Mouse (Mus musculus): Measurements from ENCODE around the gene Tiam1. TPM values are rescaled to one million over a fixed set of nuclear protein-coding genes. Genes with fewer than 3 reads are reported as not detected.
A peak's percentile ranks its signal among the peaks of the same experiment; 100 is the strongest.

Tiam1 gene
- polyA plus RNA-seq, 1 experiment: not detected

DNA sequence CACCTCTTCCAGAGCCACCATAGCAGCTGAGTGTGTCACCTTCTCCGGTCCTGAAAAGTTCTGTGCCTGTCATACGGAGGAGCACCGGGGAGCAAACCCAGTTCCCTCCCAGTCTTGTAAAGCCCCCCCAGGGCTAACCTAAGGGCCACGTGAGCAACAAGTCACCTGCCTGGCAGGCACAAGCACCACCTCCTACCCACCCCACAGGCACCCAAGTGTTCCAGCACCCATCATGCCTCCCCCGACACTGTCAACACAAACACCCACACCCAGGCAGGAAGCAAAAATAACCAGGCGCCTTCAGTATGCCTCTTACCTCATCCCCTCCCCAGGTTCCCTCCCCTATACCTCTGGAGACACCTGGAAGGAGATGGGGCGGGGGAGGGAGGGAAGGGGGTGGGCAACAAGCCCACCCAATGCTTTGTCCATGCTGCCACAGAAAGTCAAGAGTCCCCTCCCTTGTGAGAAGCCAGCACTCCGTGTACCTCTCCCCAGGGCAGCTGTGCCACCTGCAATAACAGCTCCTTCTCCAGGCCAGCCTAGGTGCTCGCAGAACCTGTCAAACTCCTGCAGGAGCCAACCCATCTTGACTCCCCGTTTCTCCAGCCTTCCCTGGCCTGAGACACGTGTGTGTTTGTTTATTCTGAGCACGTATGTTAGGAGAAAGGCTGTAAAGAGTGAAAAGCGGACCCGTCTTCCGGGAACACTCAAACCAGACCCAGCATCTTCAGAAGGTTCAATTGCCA is 38.7 kb downstream of the Tiam1 start:
- TF ChIP-seq CTCF (IDR thresholded peaks at IDR 0.05; ENCODE audit: insufficient read depth, low read depth, low read length) (no peak), POLR2A (IDR thresholded peaks at IDR 0.05; ENCODE audit: insufficient read depth, low read depth, low read length) (no peak)
- H3K27ac ChIP-seq (ENCODE audit: insufficient read depth, low read depth, low read length): peak overlapping the region; percentile 43
- WGBS: 54% methylated on average over 15 of the region's 15 CpGs
- peaks cover 31% of the 10 kb centered on the region for H3K4me1 ChIP-seq (ENCODE audit: control insufficient read depth, insufficient read depth, low read length)
- no peak overlapping the region for H3K4me3 ChIP-seq (ENCODE audit: insufficient read depth, low read depth, low read length)

DNA sequence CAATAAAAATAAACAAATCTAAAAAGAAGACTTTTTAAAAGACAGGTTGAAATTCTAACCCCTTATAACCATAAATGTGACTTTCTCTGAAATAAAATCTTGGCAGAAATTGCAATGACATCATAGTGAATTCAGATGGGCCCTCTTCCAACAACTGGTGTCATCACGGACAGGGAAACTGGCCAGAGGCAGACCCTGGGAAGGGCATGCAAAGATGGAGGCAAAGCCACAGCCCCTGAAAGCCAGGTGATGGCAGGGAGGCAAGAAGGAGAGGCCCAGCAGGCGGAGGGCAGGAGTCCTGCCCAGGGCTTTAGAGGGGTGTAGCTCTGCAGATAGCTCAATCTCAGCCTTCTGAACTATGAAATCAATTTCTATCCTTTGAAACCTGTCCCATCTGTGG is 39.8 kb downstream of the Tiam1 start:
- no peak overlapping the region for H3K27ac ChIP-seq (ENCODE audit: insufficient read depth, low read depth, low read length)
- peaks cover 38% of the 10 kb centered on the region for H3K4me1 ChIP-seq (ENCODE audit: control insufficient read depth, insufficient read depth, low read length)
- TF ChIP-seq CTCF (IDR thresholded peaks at IDR 0.05; ENCODE audit: insufficient read depth, low read depth, low read length) (no peak), POLR2A (IDR thresholded peaks at IDR 0.05; ENCODE audit: insufficient read depth, low read depth, low read length) (no peak)
- 83% methylated on average over 2 of the region's 2 CpGs for WGBS
- no peak overlapping the region for H3K4me3 ChIP-seq (ENCODE audit: insufficient read depth, low read depth, low read length)

DNA sequence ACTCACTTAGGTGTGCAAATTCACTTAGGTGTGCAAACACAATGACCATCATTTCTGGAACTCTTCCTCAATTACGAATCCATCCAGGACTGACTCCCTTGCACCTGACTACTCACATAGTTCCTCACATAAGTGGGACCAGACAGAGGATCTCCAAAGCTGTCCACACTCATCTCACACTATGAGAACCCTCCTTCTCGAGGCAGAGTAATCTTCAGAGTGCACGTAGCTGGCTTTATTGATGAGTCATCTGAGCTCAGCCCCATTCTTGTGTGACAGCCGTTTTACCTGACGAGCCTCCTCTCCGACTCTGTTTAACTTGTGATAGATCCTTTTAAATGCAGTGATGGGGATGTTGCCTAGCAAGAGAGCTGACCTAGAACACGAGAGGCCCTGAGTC is 41.0 kb downstream of the Tiam1 start:
- no peak overlapping the region for H3K27ac ChIP-seq (ENCODE audit: insufficient read depth, low read depth, low read length)
- TF ChIP-seq CTCF (IDR thresholded peaks at IDR 0.05; ENCODE audit: insufficient read depth, low read depth, low read length) (no peak), POLR2A (IDR thresholded peaks at IDR 0.05; ENCODE audit: insufficient read depth, low read depth, low read length) (no peak)
- H3K4me3 ChIP-seq (ENCODE audit: insufficient read depth, low read depth, low read length): no peak overlapping the region
- WGBS: 65% methylated on average over 7 of the region's 7 CpGs
- H3K4me1 ChIP-seq (ENCODE audit: control insufficient read depth, insufficient read depth, low read length): peaks cover 42% of the 10 kb centered on the region

DNA sequence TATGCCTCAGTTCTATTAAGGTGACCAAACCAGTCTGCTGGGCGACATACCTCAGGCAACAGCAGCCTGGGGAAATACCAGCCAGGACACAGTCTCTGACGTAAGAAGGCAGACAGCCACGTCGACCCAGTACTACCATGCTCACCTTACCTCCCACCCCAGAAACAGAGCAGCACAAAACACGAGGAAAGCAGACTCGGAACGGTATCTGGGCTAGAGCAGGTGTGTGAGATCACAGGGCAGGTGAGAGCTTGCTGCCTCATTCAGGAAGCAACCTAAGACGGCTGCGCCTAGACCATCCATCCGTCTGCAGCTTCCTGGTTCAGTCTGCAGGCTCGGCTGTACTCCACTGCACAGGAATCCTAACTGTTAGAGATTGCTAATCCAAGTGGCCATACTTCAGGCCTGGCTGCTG is 45.4 kb downstream of the Tiam1 start:
- H3K4me1 ChIP-seq (ENCODE audit: control insufficient read depth, insufficient read depth, low read length): peaks cover 33% of the 10 kb centered on the region
- H3K4me3 ChIP-seq (ENCODE audit: insufficient read depth, low read depth, low read length): no peak overlapping the region
- H3K27ac ChIP-seq (ENCODE audit: insufficient read depth, low read depth, low read length): no peak overlapping the region
- TF ChIP-seq POLR2A (IDR thresholded peaks at IDR 0.05; ENCODE audit: insufficient read depth, low read depth, low read length) (no peak), CTCF (IDR thresholded peaks at IDR 0.05; ENCODE audit: insufficient read depth, low read depth, low read length) (no peak)
- 94% methylated on average over 11 of the region's 11 CpGs for WGBS

DNA sequence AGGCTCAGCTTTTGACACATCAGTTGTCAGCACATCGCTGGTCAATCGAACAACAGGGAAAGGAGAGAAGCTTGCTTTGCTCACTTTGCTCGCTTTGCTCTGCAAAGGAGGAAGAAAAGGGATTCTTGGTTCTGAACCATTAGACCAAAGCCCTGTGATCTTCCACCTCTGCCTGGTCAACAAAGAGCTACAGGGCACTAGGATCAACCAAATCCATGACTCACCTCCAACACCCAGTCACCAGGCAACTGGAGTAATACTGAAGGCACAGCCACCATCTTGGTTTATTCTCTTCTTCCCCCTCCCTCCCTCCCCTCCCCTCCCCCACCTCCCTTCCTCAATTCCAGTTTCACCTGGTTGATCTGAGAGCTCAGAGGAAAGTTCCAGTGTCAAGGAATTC is 45.8 kb downstream of the Tiam1 start:
- 96% methylated on average over 3 of the region's 3 CpGs for WGBS
- Histone ChIP-seq H3K27ac (ENCODE audit: insufficient read depth, low read depth, low read length) (no peak overlapping the region), H3K4me3 (ENCODE audit: insufficient read depth, low read depth, low read length) (no peak overlapping the region), H3K4me1 (ENCODE audit: control insufficient read depth, insufficient read depth, low read length) (peaks cover 35% of the 10 kb centered on the region)
- TF ChIP-seq POLR2A (IDR thresholded peaks at IDR 0.05; ENCODE audit: insufficient read depth, low read depth, low read length) (no peak), CTCF (IDR thresholded peaks at IDR 0.05; ENCODE audit: insufficient read depth, low read depth, low read length) (no peak)

DNA sequence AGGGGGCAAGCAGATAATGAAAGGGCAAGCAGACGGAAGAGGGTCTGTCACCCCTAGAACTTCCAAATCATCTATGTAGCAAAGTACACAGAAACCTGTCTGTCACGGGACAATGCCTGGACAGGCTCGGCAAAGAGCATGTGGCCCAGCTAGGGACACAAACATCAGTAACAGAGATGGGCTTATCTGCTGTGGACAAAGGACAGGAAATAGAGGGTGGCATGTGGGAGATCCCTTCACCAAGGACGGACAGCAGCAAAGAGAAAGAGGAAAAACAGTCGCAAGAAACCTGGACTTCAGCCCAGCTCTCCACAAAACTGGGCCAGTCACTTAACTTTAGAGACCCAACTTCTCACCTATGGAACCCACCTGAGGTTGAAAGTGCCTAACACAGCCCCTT is 47.6 kb downstream of the Tiam1 start:
- no peak overlapping the region for H3K4me3 ChIP-seq (ENCODE audit: insufficient read depth, low read depth, low read length)
- TF ChIP-seq CTCF (IDR thresholded peaks at IDR 0.05; ENCODE audit: insufficient read depth, low read depth, low read length) (no peak), POLR2A (IDR thresholded peaks at IDR 0.05; ENCODE audit: insufficient read depth, low read depth, low read length) (no peak)
- 76% methylated on average over 5 of the region's 5 CpGs for WGBS
- H3K27ac ChIP-seq (ENCODE audit: insufficient read depth, low read depth, low read length): no peak overlapping the region
- H3K4me1 ChIP-seq (ENCODE audit: control insufficient read depth, insufficient read depth, low read length): peaks cover 32% of the 10 kb centered on the region

DNA sequence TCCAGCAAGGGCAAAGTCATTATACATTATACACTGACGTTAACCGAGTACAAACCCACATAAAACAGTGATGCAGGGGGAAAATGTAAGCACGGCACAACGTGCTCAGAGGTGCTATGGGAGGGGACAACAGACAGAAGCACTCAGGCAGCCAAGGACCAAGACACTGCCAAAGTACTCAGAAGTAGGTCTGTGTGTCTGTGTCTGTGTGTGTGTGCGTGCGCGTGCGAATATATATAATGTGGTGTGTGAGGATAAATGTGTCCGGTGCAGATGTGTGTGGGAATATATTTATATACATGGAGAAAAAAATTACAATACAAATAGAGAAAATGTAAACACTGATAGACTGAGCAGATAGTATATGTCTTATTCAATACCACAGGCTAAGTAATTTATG is 50.6 kb downstream of the Tiam1 start:
- no peak for TF ChIP-seq CTCF (IDR thresholded peaks at IDR 0.05; ENCODE audit: insufficient read depth, low read depth, low read length)
- TF ChIP-seq POLR2A (IDR thresholded peaks at IDR 0.05; ENCODE audit: insufficient read depth, low read depth, low read length): no peak
- 74% methylated on average over 9 of the region's 9 CpGs for WGBS
- Histone ChIP-seq H3K4me1 (ENCODE audit: control insufficient read depth, insufficient read depth, low read length) (peaks cover 14% of the 10 kb centered on the region; the same call in 1 of the 2 replicates), H3K27ac (ENCODE audit: insufficient read depth, low read depth, low read length) (no peak overlapping the region), H3K4me3 (ENCODE audit: insufficient read depth, low read depth, low read length) (no peak overlapping the region)

DNA sequence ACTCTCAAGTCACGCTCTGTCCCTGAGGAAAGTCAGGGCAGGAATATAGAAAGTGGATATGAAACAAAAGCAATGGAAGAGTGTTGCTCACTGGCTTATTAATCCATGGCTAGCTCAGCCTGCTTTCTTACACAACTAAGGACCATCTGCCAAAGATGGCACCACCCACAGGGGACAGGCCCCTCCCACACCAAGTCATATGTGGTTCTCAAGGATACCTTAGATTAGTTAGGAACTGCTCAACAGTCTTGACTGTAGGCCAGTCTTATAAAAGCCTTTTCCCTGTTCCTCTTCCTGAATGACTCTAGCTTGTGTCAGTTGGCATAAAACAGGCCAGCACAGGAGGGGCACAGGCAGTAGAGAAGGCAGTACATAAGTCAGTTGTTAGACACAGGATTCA is 51.7 kb downstream of the Tiam1 start:
- Histone ChIP-seq H3K27ac (ENCODE audit: insufficient read depth, low read depth, low read length) (no peak overlapping the region), H3K4me1 (ENCODE audit: control insufficient read depth, insufficient read depth, low read length) (peaks cover 21% of the 10 kb centered on the region), H3K4me3 (ENCODE audit: insufficient read depth, low read depth, low read length) (no peak overlapping the region)
- no peak for TF ChIP-seq CTCF (IDR thresholded peaks at IDR 0.05; ENCODE audit: insufficient read depth, low read depth, low read length)
- no peak for TF ChIP-seq POLR2A (IDR thresholded peaks at IDR 0.05; ENCODE audit: insufficient read depth, low read depth, low read length)
- 87% methylated on average over 1 of the region's 1 CpGs for WGBS

DNA sequence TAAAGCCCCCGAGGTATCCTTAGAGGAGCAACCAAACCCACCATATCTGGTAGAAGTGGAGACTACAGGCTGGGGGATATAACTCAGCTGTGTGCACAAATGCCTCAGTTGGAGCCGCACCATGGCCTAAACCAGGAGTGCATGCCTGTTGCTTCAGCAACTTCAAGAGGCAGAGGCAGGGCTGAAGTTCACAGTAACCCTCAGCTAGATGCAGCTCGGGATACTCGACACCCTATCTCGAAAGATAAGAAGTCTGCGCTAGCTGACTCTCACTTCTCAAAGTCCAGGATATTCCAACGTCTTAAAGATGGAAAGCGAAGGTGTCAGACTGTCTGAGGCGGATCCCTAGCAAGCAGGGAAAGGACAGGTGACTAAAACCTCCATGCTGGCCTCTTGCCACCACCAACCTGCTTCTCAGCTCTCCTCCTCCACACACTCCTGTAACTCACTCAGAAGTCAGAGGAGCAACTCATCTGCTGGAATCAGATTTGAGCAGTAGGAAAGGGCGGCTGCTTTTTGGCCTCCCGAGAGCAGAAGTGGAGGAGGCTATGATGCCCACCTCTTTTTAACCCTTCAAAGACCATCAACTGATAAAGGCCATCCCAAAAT is 52.4 kb downstream of the Tiam1 start:
- no peak for TF ChIP-seq CTCF (IDR thresholded peaks at IDR 0.05; ENCODE audit: insufficient read depth, low read depth, low read length)
- no peak for TF ChIP-seq POLR2A (IDR thresholded peaks at IDR 0.05; ENCODE audit: insufficient read depth, low read depth, low read length)
- no peak overlapping the region for H3K4me3 ChIP-seq (ENCODE audit: insufficient read depth, low read depth, low read length)
- peaks cover 26% of the 10 kb centered on the region for H3K4me1 ChIP-seq (ENCODE audit: control insufficient read depth, insufficient read depth, low read length)
- WGBS: 90% methylated on average over 11 of the region's 11 CpGs
- no peak overlapping the region for H3K27ac ChIP-seq (ENCODE audit: insufficient read depth, low read depth, low read length)
